Mouse (Mus musculus) embryonic facial prominence, embryonic 14.5 days (tissue): Measurements from ENCODE around the gene Tstd1. TPM values are rescaled to one million over a fixed set of nuclear protein-coding genes. Genes with fewer than 3 reads are reported as not detected.
A peak's percentile ranks its signal among the peaks of the same experiment; 100 is the strongest.

Experiments used
- ATAC-seq: fragments of 200-750 bp; cut with Nextera tagmentation; 2 replicates; pipeline ENCODE4 v1.8.0; 2017; ENCODE audit warnings: low read depth, moderate number of reproducible peaks, moderate TSS enrichment
- DNase-seq: peaks from one replicate; pipeline ENCODE4 v3.0.0-alpha.2; 2015; ENCODE audit warnings: low spot score
- H3K27ac ChIP-seq: fragments of 300-500 bp; sonication (generic); replicated peaks from 2 replicates; pipeline ENCODE4 v1.5.1; 2014; ENCODE audit warnings: low read depth, mild to moderate bottlenecking, low read length, moderate library complexity
- H3K27me3 ChIP-seq: fragments of 300-500 bp; sonication (generic); replicated peaks from 2 replicates; pipeline ENCODE4 v1.6.1; 2014; ENCODE audit warnings: low read length; ENCODE audit not compliant: control insufficient read depth, insufficient read depth
- H3K36me3 ChIP-seq: fragments of 300-500 bp; sonication (generic); 2 replicates; pipeline ENCODE4 v1.6.1; 2014; ENCODE audit warnings: low read length, mixed read lengths; ENCODE audit not compliant: control insufficient read depth, insufficient read depth
- H3K4me1 ChIP-seq: fragments of 300-500 bp; sonication (generic); 2 replicates; pipeline ENCODE4 v1.6.1; 2014; ENCODE audit warnings: antibody characterized with exemption, low read length; ENCODE audit not compliant: control insufficient read depth, insufficient read depth
- H3K4me2 ChIP-seq: fragments of 300-500 bp; sonication (generic); 2 replicates; pipeline ENCODE4 v1.6.1; 2014; ENCODE audit warnings: low read depth, mild to moderate bottlenecking, low read length, moderate library complexity, mixed read lengths
- H3K4me3 ChIP-seq: fragments of 300-500 bp; sonication (generic); 2 replicates; pipeline ENCODE4 v1.5.1; 2014; ENCODE audit warnings: low read depth, mild to moderate bottlenecking, low read length
- H3K9ac ChIP-seq: fragments of 300-500 bp; sonication (generic); 2 replicates; pipeline ENCODE4 v1.6.1; 2014; ENCODE audit warnings: low read depth, mild to moderate bottlenecking, low read length, moderate library complexity, mixed read lengths
- H3K9me3 ChIP-seq: fragments of 300-500 bp; sonication (generic); 2 replicates; pipeline ENCODE4 v1.6.1; 2016; ENCODE audit warnings: low read length; ENCODE audit not compliant: control insufficient read depth
- WGBS: fragments of 180-500 bp; shearing (Covaris S2); extraction: QIAGEN DNeasy Blood & Tissue Kit; methylation state at CpG from one replicate; pipeline ENCODE4 v1.1.7; 2014; 5-methylcytosine and 5-hydroxymethylcytosine counted together
- polyA plus RNA-seq: library from polyadenylated mRNA; unstranded; fragments of >200 nt; fragmentation: Nextera tagmentation; extraction: Ambion mirVana; gene quantifications from 2 replicates; pipeline ENCODE4 v1.2.1, GENCODE M21; 2014

Tstd1 gene
- polyA plus RNA-seq, 1 experiment from 2014 or later = 2.0 TPM

GRCm38 (mm10) chr1:171384361-171384760 lies 34.3 kb upstream of the Tstd1 start:
- Histone ChIP-seq H3K9ac (no peak overlapping the region), H3K9me3 (no peaks in the 10 kb centered on the region), H3K27ac (no peak overlapping the region), H3K36me3 (no peaks in the 10 kb centered on the region), H3K4me2 (no peak overlapping the region), H3K4me1 (peaks cover 7% of the 10 kb centered on the region; the same call in 1 of the 2 replicates), H3K4me3 (no peak overlapping the region), H3K27me3 (peaks cover 13% of the 10 kb centered on the region)
- ATAC-seq = peak; percentile 38; the same call in 1 of the 2 replicates
- 55% methylated on average over 9 of the region's 9 CpGs for WGBS
- DNase-seq = peak; percentile 29

- no peaks in the 10 kb centered on the region for H3K9me3 ChIP-seq
These were observed 33.5 kb upstream of the Tstd1 start for GRCm38 (mm10) chr1:171385171-171385570.

GRCm38 (mm10) chr1:171387099-171387498 lies 31.6 kb upstream of the Tstd1 start:
- WGBS = 16% methylated on average over 6 of the region's 6 CpGs
- H3K36me3 ChIP-seq = no peaks in the 10 kb centered on the region

More at GRCm38 (mm10) chr1:171385171-171385570, 33.5 kb upstream of the Tstd1 start:
- Histone ChIP-seq H3K36me3 (no peaks in the 10 kb centered on the region), H3K4me1 (no peaks in the 10 kb centered on the region), H3K4me3 (no peak overlapping the region), H3K4me2 (no peak overlapping the region), H3K27me3 (0 out of 2 replicates have a peak, but pooled peaks cover 5% of the 10 kb centered on the region), H3K9ac (no peak overlapping the region), H3K27ac (no peak overlapping the region)
- DNase-seq (no peak), ATAC-seq (no peak)
- WGBS = 68% methylated on average over 9 of the region's 9 CpGs

GRCm38 (mm10) chr1:171388376-171389102 lies 30.1 kb upstream of the Tstd1 start, which contains the start of gene Arhgap30:
Arhgap30 (plus strand) TSS chr1:171388954.
- ATAC-seq (no peak), DNase-seq (peak; percentile 23)
- no peaks in the 10 kb centered on the region for H3K36me3 ChIP-seq
- no peak within 1 kb of the TSS for H3K9ac ChIP-seq
- H3K4me1 ChIP-seq = no peaks in the 10 kb centered on the region
- 80% methylated on average over 15 of the region's 15 CpGs for WGBS
- no peak within 1 kb of the TSS for H3K27ac ChIP-seq
- H3K27me3 ChIP-seq = no peaks in the 10 kb centered on the region
- H3K4me3 ChIP-seq = no peak within 1 kb of the TSS
- H3K4me2 ChIP-seq = no peak within 1 kb of the TSS
- H3K9me3 ChIP-seq = no peaks in the 10 kb centered on the region

More at GRCm38 (mm10) chr1:171387099-171387498, 31.6 kb upstream of the Tstd1 start:
- ATAC-seq (no peak), DNase-seq (peak; percentile 60)
- H3K9ac ChIP-seq = no peak overlapping the region
- no peaks in the 10 kb centered on the region for H3K4me1 ChIP-seq
- H3K27ac ChIP-seq = no peak overlapping the region
- no peaks in the 10 kb centered on the region for H3K27me3 ChIP-seq
- H3K4me2 ChIP-seq = no peak overlapping the region
- H3K4me3 ChIP-seq = no peak overlapping the region
- no peaks in the 10 kb centered on the region for H3K9me3 ChIP-seq

- Histone ChIP-seq H3K9ac (no peak overlapping the region), H3K9me3 (no peaks in the 10 kb centered on the region), H3K4me2 (no peak overlapping the region), H3K4me3 (no peak overlapping the region), H3K27me3 (no peaks in the 10 kb centered on the region), H3K4me1 (no peaks in the 10 kb centered on the region), H3K27ac (no peak overlapping the region), H3K36me3 (no peaks in the 10 kb centered on the region)
- DNase-seq (no peak), ATAC-seq (no peak)
- WGBS = 72% methylated on average over 2 of the region's 4 CpGs
These were observed 28.6 kb upstream of the Tstd1 start for GRCm38 (mm10) chr1:171390101-171390500.

- DNase-seq (no peak), ATAC-seq (no peak)
- H3K4me1 ChIP-seq = no peaks in the 10 kb centered on the region
- no peak overlapping the region for H3K9ac ChIP-seq
- no peak overlapping the region for H3K4me2 ChIP-seq
- 76% methylated on average over 4 of the region's 4 CpGs for WGBS
- H3K36me3 ChIP-seq = no peaks in the 10 kb centered on the region
- H3K4me3 ChIP-seq = no peak overlapping the region
- H3K27me3 ChIP-seq = no peaks in the 10 kb centered on the region
- H3K9me3 ChIP-seq = no peaks in the 10 kb centered on the region
- H3K27ac ChIP-seq = no peak overlapping the region
These were observed 16.9 kb upstream of the Tstd1 start for GRCm38 (mm10) chr1:171401821-171402220.

- WGBS = 67% methylated on average over 6 of the region's 9 CpGs
- Histone ChIP-seq H3K27ac (no peak overlapping the region), H3K9me3 (no peaks in the 10 kb centered on the region), H3K4me3 (no peak overlapping the region), H3K4me1 (no peaks in the 10 kb centered on the region), H3K9ac (no peak overlapping the region), H3K4me2 (no peak overlapping the region), H3K36me3 (no peaks in the 10 kb centered on the region), H3K27me3 (no peaks in the 10 kb centered on the region)
- no peak for DNase-seq
- no peak for ATAC-seq
These were observed 15.7 kb upstream of the Tstd1 start for GRCm38 (mm10) chr1:171402991-171403390.

GRCm38 (mm10) chr1:171407263-171407662 lies 11.4 kb upstream of the Tstd1 start:
- DNase-seq (no peak), ATAC-seq (no peak)
- Histone ChIP-seq H3K9me3 (no peaks in the 10 kb centered on the region), H3K4me2 (no peak overlapping the region), H3K4me1 (no peaks in the 10 kb centered on the region), H3K36me3 (no peaks in the 10 kb centered on the region), H3K9ac (no peak overlapping the region), H3K27me3 (no peaks in the 10 kb centered on the region), H3K4me3 (no peak overlapping the region), H3K27ac (no peak overlapping the region)
- 79% methylated on average over 5 of the region's 5 CpGs for WGBS

GRCm38 (mm10) chr1:171410231-171410630 lies 8.4 kb upstream of the Tstd1 start:
- Histone ChIP-seq H3K36me3 (peaks cover 4% of the 10 kb centered on the region), H3K4me1 (peaks cover 6% of the 10 kb centered on the region; the same call in 1 of the 2 replicates), H3K4me3 (no peak overlapping the region), H3K9me3 (no peaks in the 10 kb centered on the region), H3K4me2 (no peak overlapping the region), H3K9ac (no peak overlapping the region), H3K27me3 (no peaks in the 10 kb centered on the region), H3K27ac (no peak overlapping the region)
- ATAC-seq = no peak
- DNase-seq = no peak
- WGBS = 91% methylated on average over 1 of the region's 1 CpGs
